Mouse (Mus musculus) ES-Bruce4 (cell line): ENCODE results near the gene P2ry2. TPM values are rescaled to one million over a fixed set of nuclear protein-coding genes. Genes with fewer than 3 reads are reported as not detected.

Source experiments
- H3K27ac ChIP-seq: 2 replicates; pipeline ENCODE4 v1.5.1; 2012; ENCODE audit warnings: low read length, inconsistent platforms; ENCODE audit not compliant: insufficient read depth
- H3K27me3 ChIP-seq: 2 replicates; pipeline ENCODE4 v1.6.1; 2012; ENCODE audit warnings: mild to moderate bottlenecking, low read length, inconsistent platforms; ENCODE audit not compliant: control insufficient read depth, poor library complexity, insufficient read depth, severe bottlenecking
- H3K36me3 ChIP-seq: 2 replicates; pipeline ENCODE4 v1.6.1; 2012; ENCODE audit warnings: inconsistent platforms, mild to moderate bottlenecking, low read length, moderate library complexity; ENCODE audit not compliant: control insufficient read depth, poor library complexity, insufficient read depth, severe bottlenecking
- H3K4me1 ChIP-seq: one replicate; pipeline ENCODE4 v1.8.1; 2011; ENCODE audit warnings: low read length; ENCODE audit not compliant: control insufficient read depth, insufficient read depth
- H3K4me3 ChIP-seq: 2 replicates; pipeline ENCODE4 v1.5.1; 2011; ENCODE audit warnings: low read depth, mild to moderate bottlenecking, low read length
- H3K9ac ChIP-seq: 2 replicates; pipeline ENCODE4 v1.6.1; 2012; ENCODE audit warnings: low read depth, mild to moderate bottlenecking, inconsistent platforms; ENCODE audit not compliant: poor library complexity, severe bottlenecking
- H3K9me3 ChIP-seq: replicated peaks from 2 replicates; pipeline ENCODE4 v1.6.1; 2012; ENCODE audit warnings: mild to moderate bottlenecking, low read length, inconsistent platforms; ENCODE audit not compliant: control insufficient read depth, poor library complexity, insufficient read depth, severe bottlenecking
- CTCF ChIP-seq: IDR thresholded peaks from one replicate; pipeline ENCODE4 v1.8.1; 2011; ENCODE audit warnings: low read depth, low read length
- EP300 ChIP-seq: IDR thresholded peaks from 2 replicates; pipeline ENCODE4 v1.6.1; 2011; ENCODE audit warnings: low read depth, low read length; ENCODE audit not compliant: insufficient read depth
- POLR2A ChIP-seq: IDR thresholded peaks from one replicate; pipeline ENCODE4 v1.8.1; 2011; ENCODE audit warnings: low read length; ENCODE audit not compliant: insufficient read depth
- polyA plus RNA-seq: library from polyadenylated mRNA; stranded (reverse); fragments of >200 nt; gene quantifications from 2 replicates; pipeline ENCODE4 v1.2.4, GENCODE M21; 2011; ENCODE audit warnings: low read depth; ENCODE audit not compliant: missing spikeins, insufficient read depth, insufficient read length

Gene P2ry2
- polyA plus RNA-seq, 1 experiment, result 0.96 TPM

DNA sequence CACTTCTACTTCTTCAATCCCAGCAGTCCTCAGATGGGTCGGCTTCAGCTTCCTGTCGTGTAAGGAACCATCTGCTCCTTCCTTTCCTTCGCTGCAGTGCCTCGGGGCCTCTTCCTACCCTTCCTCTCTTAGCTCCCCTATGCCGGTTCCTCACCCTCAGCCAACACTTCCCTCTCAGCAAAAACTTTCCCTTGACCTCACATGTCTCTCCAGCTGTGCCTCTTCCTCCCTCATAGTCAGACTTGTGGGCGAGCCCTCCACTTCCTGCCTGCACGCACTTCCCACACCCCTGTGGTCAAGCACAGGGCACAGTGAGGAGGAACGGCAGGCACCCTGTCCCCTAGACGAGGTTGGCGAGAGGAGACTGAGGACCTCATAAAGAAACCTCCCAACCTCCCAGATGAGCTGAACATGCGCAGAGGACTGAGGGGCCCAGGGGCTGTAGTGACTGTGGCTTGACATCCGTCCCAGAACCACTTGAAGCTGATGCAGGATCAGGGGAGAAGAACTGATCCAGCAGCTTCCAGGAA lies 62.1 kb downstream of the P2ry2 start:
- Histone ChIP-seq H3K4me1 (no peaks in the 10 kb centered on the region), H3K27me3 (no peaks in the 10 kb centered on the region), H3K36me3 (no peaks in the 10 kb centered on the region), H3K4me3 (no peak overlapping the region), H3K9ac (no peak overlapping the region), H3K9me3 (no peaks in the 10 kb centered on the region), H3K27ac (no peak overlapping the region)
- TF ChIP-seq POLR2A (no peak), EP300 (no peak), CTCF (no peak)

DNA sequence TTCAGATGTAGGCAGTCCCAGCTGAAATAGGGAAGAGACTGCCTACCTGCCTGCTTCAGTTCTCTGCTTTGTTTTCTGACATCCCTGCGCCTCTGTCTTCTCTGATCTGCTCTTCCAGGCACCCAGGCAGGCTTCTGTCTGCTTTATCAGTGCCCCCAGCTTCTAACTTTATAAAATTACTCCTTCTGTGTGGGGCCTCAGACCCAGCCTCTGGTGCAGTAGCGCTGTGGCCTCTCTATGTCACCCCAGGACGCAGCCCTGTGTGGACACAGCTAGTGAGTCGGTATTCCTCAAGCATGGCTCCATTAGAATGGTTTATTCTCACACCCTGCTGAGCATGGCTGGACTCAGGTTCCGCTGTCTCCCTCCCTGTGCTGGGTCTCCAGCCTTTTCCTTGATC lies 62.6 kb downstream of the P2ry2 start:
- Histone ChIP-seq H3K27me3 (no peaks in the 10 kb centered on the region), H3K27ac (no peak overlapping the region), H3K9ac (no peak overlapping the region), H3K4me3 (no peak overlapping the region), H3K4me1 (no peaks in the 10 kb centered on the region), H3K36me3 (no peaks in the 10 kb centered on the region), H3K9me3 (no peaks in the 10 kb centered on the region)
- TF ChIP-seq CTCF, result no peak
- no peak for TF ChIP-seq POLR2A
- TF ChIP-seq EP300, result no peak

Other genes starting within 250 kb of the P2ry2 start
- 10.6 and 14.1 TPM in 2 replicates for gene Relt, start 149.4 kb downstream of the P2ry2 start, polyA plus RNA-seq
- gene Arhgef17, start 80.8 kb downstream of the P2ry2 start, polyA plus RNA-seq, result 21.0 and 25.5 TPM in 2 replicates
- gene P2ry6, start 38.2 kb downstream of the P2ry2 start, polyA plus RNA-seq, result 0.46 TPM in 1 of 2 replicates, not detected in the other
- 24.3 and 24.9 TPM in 2 replicates for gene Fchsd2, start 80.0 kb upstream of the P2ry2 start, polyA plus RNA-seq